Mouse (Mus musculus) midbrain, embryonic 13.5 days (tissue): ENCODE results near the gene Ctsa. TPM values are rescaled to one million over a fixed set of nuclear protein-coding genes. Genes with fewer than 3 reads are reported as not detected.

Experiments used
- ATAC-seq: fragments of 200-750 bp; cut with Nextera tagmentation; 2 replicates; pipeline ENCODE4 v1.8.0; 2017; ENCODE audit warnings: mild to moderate bottlenecking, moderate TSS enrichment, moderate library complexity
- H3K27ac ChIP-seq: fragments of 300-500 bp; sonication (generic); 2 replicates; pipeline ENCODE4 v1.5.1; 2015; ENCODE audit warnings: inconsistent platforms, mild to moderate bottlenecking, moderate library complexity
- H3K27me3 ChIP-seq: fragments of 300-500 bp; sonication (generic); 2 replicates; pipeline ENCODE4 v1.6.1; 2015; ENCODE audit warnings: mild to moderate bottlenecking, inconsistent platforms
- H3K36me3 ChIP-seq: fragments of 300-500 bp; sonication (generic); 2 replicates; pipeline ENCODE4 v1.6.1; 2015; ENCODE audit warnings: mild to moderate bottlenecking, inconsistent platforms
- H3K4me1 ChIP-seq: fragments of 300-500 bp; sonication (generic); replicated peaks from 2 replicates; pipeline ENCODE4 v1.6.1; 2015; ENCODE audit warnings: inconsistent platforms
- H3K4me2 ChIP-seq: fragments of 300-500 bp; sonication (generic); replicated peaks from 2 replicates; pipeline ENCODE4 v1.6.1; 2015; ENCODE audit warnings: moderate library complexity, mild to moderate bottlenecking, inconsistent platforms
- H3K4me3 ChIP-seq: fragments of 300-500 bp; sonication (generic); replicated peaks from 2 replicates; pipeline ENCODE4 v1.5.1; 2015; ENCODE audit warnings: mild to moderate bottlenecking, inconsistent platforms
- H3K9ac ChIP-seq: fragments of 300-500 bp; sonication (generic); replicated peaks from 2 replicates; pipeline ENCODE4 v1.6.1; 2015; ENCODE audit warnings: mild to moderate bottlenecking, inconsistent platforms
- H3K9me3 ChIP-seq: fragments of 300-500 bp; sonication (generic); 2 replicates; pipeline ENCODE4 v1.6.1; 2016; ENCODE audit warnings: mild to moderate bottlenecking, inconsistent platforms
- WGBS: fragments of 180-500 bp; shearing (Covaris S2); methylation state at CpG from one replicate; pipeline ENCODE4 v1.1.7; 2015; 5-methylcytosine and 5-hydroxymethylcytosine counted together
- polyA plus RNA-seq: library from polyadenylated mRNA; unstranded; fragments of >200 nt; fragmentation: Nextera tagmentation; extraction: Ambion mirVana; gene quantifications from 2 replicates; pipeline ENCODE4 v1.2.1, GENCODE M21; 2015

Gene Ctsa
- polyA plus RNA-seq, 1 experiment from 2014 or later: 94.2 TPM

DNA sequence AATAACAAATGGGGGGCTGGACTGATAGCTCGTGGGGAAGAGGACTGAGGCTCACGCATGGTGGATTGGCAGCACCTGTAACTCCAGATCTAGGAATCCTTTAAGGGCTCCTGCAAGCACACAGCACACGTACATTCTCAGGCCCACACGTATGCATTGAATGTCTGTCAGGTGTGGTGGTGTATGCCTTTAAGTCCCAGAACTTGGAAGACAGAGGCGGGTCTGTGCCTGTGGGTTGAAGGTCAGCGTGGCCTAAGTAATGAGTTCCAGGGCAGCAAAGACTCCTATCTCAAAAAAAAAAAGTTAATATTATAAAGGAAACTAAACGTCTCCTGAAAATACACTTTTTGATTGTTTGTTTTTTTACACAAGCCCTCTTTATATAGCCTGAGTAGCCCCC lies 26.1 kb upstream of the Ctsa start:
- peak overlapping the region; percentile 77 for H3K4me2 ChIP-seq
- no peaks in the 10 kb centered on the region for H3K27me3 ChIP-seq
- peaks cover 38% of the 10 kb centered on the region for H3K4me1 ChIP-seq
- H3K9me3 ChIP-seq: no peaks in the 10 kb centered on the region
- no peak overlapping the region for H3K27ac ChIP-seq
- ATAC-seq: no peak
- no peak overlapping the region for H3K4me3 ChIP-seq
- WGBS: 89% methylated on average over 7 of the region's 7 CpGs
- H3K36me3 ChIP-seq: peaks cover 23% of the 10 kb centered on the region
- no peak overlapping the region for H3K9ac ChIP-seq

DNA sequence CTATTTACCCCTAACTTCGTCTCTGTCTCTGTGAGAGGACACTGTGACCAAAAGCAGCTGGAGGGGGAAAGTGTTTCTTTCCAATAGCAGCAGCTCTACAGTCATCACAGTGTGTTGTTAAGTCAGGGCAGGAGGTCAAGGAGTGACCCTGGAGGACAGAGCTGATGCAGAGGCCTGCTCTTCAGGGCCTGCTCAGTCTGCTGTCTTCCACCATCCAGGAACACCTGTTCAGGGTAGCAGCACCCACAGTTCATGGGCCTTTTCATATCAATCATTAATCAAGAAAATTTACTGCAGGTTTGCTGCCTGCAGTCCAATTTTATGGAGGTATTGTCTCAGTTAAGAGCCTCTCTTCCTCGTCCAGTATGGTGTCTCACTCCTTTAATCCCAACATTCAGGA lies 19.1 kb upstream of the Ctsa start:
- H3K4me3 ChIP-seq: no peak overlapping the region
- 63% methylated on average over 2 of the region's 2 CpGs for WGBS
- H3K9ac ChIP-seq: no peak overlapping the region
- H3K9me3 ChIP-seq: no peaks in the 10 kb centered on the region
- ATAC-seq: no peak
- no peaks in the 10 kb centered on the region for H3K27me3 ChIP-seq
- peaks cover 32% of the 10 kb centered on the region for H3K36me3 ChIP-seq
- no peaks in the 10 kb centered on the region for H3K4me1 ChIP-seq
- H3K27ac ChIP-seq: no peak overlapping the region
- H3K4me2 ChIP-seq: no peak overlapping the region

DNA sequence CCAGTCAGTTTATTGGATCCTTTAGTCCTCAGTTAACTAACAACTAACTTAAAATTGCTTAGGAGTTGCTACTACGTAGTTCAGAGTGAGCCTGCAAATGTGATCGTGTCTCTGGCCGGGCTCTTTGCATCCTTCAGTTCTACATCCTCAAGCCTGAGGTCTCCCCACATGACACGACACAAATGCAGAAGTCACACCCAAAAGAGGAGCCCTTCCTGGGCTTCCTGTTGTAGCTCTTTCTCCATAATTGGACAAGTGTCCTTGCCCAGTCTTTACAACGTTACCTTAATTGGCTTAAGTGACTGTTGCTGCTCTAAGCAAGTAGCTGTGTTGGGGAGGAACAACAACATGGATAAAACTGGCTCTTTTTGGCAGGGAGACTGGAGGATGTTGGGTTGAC lies 17.3 kb upstream of the Ctsa start:
- no peak overlapping the region for H3K4me3 ChIP-seq
- peaks cover 29% of the 10 kb centered on the region for H3K36me3 ChIP-seq
- no peak for ATAC-seq
- 93% methylated on average over 5 of the region's 5 CpGs for WGBS
- no peaks in the 10 kb centered on the region for H3K27me3 ChIP-seq
- no peak overlapping the region for H3K9ac ChIP-seq
- H3K4me1 ChIP-seq: no peaks in the 10 kb centered on the region
- no peak overlapping the region for H3K4me2 ChIP-seq
- H3K9me3 ChIP-seq: no peaks in the 10 kb centered on the region
- no peak overlapping the region for H3K27ac ChIP-seq

DNA sequence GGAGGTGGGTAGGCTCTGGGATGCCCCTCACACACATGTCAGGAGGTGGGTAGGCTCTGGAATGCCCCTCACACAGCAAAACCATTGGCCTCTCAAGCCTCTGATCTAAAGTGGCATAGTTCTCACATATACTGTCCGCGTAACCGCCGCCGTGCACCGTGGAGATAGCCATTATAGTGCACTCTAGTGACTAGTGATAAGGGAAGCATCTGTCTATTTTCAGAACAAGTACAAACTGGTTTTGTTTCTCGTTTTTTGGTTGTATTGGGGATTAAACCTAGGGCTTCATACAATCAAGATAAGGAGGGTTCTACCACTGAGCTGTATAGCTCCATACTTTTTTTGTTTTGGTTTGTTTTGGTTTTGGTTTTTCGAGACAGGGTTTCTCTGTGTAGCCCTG lies 16.9 kb upstream of the Ctsa start:
- WGBS: 90% methylated on average over 8 of the region's 8 CpGs
- peaks cover 34% of the 10 kb centered on the region for H3K36me3 ChIP-seq
- no peak overlapping the region for H3K4me2 ChIP-seq
- H3K4me1 ChIP-seq: no peaks in the 10 kb centered on the region
- no peak overlapping the region for H3K4me3 ChIP-seq
- ATAC-seq: no peak
- no peaks in the 10 kb centered on the region for H3K9me3 ChIP-seq
- no peaks in the 10 kb centered on the region for H3K27me3 ChIP-seq
- H3K27ac ChIP-seq: no peak overlapping the region
- no peak overlapping the region for H3K9ac ChIP-seq

DNA sequence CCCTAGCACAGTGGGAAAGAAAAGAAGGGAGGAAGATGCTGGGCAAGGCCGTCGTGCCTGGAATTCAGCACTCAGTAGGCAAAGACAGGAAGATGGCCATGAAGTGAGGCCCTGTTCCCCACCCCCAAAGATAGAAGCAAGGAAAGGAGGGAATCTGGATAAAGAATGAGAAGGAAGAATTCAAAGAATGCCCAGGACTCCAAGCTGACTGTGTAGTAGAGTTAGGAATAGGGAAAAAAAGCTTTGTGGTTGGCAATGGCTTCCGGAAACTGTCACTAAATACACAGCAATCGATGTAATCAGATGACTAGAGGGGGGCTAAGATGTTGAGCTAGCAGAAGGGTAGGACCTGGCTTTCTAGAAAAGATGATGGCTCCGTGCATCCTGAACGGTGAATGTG lies 15.5 kb upstream of the Ctsa start:
- Histone ChIP-seq H3K36me3 (peaks cover 44% of the 10 kb centered on the region), H3K27ac (no peak overlapping the region), H3K9ac (no peak overlapping the region), H3K4me3 (no peak overlapping the region), H3K4me2 (no peak overlapping the region), H3K4me1 (peaks cover 5% of the 10 kb centered on the region), H3K27me3 (no peaks in the 10 kb centered on the region), H3K9me3 (no peaks in the 10 kb centered on the region)
- no peak for ATAC-seq
- 90% methylated on average over 6 of the region's 6 CpGs for whole genome bisulfite sequencing

DNA sequence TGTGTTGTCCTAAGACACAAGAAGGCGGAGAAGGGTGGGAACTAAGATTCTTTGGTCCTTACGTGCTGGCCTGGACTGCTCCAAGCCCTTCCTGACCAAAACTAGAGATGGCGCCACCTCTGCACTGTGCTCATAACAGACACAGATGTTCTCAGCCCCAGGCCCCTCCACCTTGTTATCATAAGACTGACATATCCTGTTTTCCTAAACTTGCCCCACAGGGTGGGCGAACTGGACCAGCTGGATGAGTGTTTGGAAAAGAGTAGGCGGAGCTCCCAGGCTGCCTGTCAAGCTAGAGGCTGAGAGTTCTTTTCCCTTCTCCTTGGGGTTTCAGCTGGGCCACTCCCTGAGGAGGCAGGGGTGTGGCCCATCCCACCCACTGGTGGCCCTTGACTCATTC lies 15.0 kb upstream of the Ctsa start:
- H3K4me1 ChIP-seq: peaks cover 8% of the 10 kb centered on the region
- peaks cover 42% of the 10 kb centered on the region for H3K36me3 ChIP-seq
- ATAC-seq: no peak
- no peak overlapping the region for H3K9ac ChIP-seq
- 86% methylated on average over 5 of the region's 5 CpGs for WGBS
- H3K27ac ChIP-seq: no peak overlapping the region
- no peaks in the 10 kb centered on the region for H3K9me3 ChIP-seq
- H3K4me3 ChIP-seq: no peak overlapping the region
- H3K27me3 ChIP-seq: no peaks in the 10 kb centered on the region
- no peak overlapping the region for H3K4me2 ChIP-seq

DNA sequence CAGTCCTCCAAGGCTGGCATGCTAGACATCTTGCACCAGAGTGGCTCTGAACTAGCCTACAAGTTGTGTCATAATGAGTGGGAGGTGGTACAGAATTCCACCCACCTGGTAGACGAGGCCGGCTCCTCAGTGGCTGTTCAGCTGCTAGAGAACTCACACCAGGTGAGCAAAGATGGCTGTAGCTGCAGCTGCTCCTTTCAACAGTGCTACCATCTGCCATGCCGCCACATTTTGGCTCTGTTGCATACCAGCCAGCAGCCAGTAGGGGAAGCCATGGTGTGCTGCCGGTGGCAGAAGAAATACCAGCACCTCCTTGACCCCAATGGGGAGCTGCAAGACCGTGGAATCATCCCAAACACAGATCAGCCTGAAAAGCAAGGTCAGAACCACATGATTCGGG lies 11.6 kb upstream of the Ctsa start:
- ATAC-seq: no peak
- Histone ChIP-seq H3K27ac (no peak overlapping the region), H3K36me3 (peaks cover 40% of the 10 kb centered on the region), H3K9ac (no peak overlapping the region), H3K27me3 (no peaks in the 10 kb centered on the region), H3K4me3 (no peak overlapping the region), H3K4me2 (no peak overlapping the region), H3K9me3 (no peaks in the 10 kb centered on the region), H3K4me1 (peaks cover 19% of the 10 kb centered on the region)
- 83% methylated on average over 6 of the region's 6 CpGs for whole genome bisulfite sequencing

DNA sequence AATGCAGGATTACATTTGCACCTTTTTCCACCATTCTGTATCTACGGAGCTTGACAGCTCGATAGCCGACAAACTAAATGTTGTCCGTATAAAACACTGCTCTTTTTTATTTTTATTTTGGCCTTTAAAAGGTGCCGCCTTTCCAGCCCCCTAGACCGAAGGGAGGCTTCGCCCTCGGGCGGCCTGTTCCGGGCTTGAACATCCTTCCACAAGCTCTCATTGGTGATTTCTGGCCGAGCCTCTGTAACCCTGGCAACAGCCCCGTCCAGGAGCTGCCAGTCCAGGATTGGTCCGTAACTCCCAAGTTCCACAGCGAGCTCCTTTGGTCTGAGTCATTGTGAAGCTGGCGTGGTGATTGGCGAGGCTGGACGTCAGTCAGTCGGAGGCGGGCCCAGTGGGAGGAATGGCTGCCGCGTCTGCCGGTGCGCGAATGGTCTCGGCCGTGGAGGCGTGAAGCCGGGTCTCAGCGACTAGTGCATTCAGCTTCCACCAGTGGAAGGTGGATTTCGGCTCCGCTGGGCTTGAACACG lies 10.0 kb upstream of the Ctsa start, which contains the start of gene Zswim1:
Zswim1 (plus strand) TSS at position 51 of the 530 bp plus-strand sequence.
- Histone ChIP-seq H3K27ac (peak within 1 kb of the TSS; percentile 93), H3K36me3 (peaks cover 56% of the 10 kb centered on the region), H3K4me3 (peak within 1 kb of the TSS; percentile 74), H3K4me1 (peaks cover 23% of the 10 kb centered on the region), H3K9ac (peak within 1 kb of the TSS; percentile 77), H3K4me2 (peak within 1 kb of the TSS; percentile 58), H3K27me3 (no peaks in the 10 kb centered on the region), H3K9me3 (no peaks in the 10 kb centered on the region)
- ATAC-seq: peak; percentile 100
- WGBS: 2% methylated on average over 32 of the region's 32 CpGs

DNA sequence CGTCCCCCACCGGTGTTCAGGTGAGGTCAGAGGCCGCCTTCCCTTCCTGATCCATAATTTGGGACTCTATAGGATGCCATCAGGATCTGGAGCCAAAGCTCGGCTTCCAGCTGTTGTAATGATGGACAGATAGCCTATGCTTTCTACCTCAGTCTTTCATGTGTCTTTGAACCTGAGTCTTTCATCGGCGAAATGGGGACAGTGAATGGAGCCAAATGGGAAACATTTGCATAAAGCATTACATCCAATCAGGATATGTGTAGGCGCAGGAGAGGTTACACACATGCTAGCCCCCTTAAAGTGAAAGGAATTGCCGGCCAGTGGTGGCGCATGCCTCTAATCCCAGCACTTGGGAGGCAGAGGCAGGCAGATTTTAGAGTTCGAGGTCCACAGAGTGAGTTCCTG lies 9.5 kb upstream of the Ctsa start:
- no peaks in the 10 kb centered on the region for H3K27me3 ChIP-seq
- 3% methylated on average over 10 of the region's 10 CpGs for WGBS
- peak overlapping the region; percentile 77 for H3K9ac ChIP-seq
- no peaks in the 10 kb centered on the region for H3K9me3 ChIP-seq
- peak overlapping the region; percentile 93 for H3K27ac ChIP-seq
- peaks cover 23% of the 10 kb centered on the region for H3K4me1 ChIP-seq
- peak overlapping the region; percentile 58 for H3K4me2 ChIP-seq
- peaks cover 61% of the 10 kb centered on the region for H3K36me3 ChIP-seq
- H3K4me3 ChIP-seq: peak overlapping the region; percentile 74
- peak; percentile 72 for ATAC-seq

DNA sequence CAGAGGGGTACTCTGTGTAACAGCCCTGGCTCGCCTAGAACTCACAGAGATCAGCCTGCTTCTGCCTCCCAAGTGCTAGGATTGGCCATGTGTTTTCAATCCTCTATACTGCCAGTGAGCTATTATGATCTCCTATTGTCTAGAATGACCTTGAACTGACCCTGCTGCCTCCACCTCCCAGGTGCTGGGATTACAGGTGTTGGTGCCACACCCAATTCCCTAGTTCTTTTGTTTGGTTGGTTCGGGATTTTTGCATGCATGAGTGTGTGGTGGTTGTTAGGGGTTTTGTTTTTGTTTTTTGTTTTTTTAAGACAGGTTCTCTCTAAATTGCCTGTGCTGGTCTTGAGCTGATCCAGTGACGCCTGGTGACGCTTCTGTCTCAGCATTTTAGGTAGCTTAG lies 8.7 kb upstream of the Ctsa start:
- H3K9ac ChIP-seq: no peak overlapping the region
- H3K27me3 ChIP-seq: no peaks in the 10 kb centered on the region
- H3K9me3 ChIP-seq: no peaks in the 10 kb centered on the region
- no peak overlapping the region for H3K27ac ChIP-seq
- ATAC-seq: no peak
- peaks cover 23% of the 10 kb centered on the region for H3K4me1 ChIP-seq
- peak overlapping the region; percentile 58 for H3K4me2 ChIP-seq
- 98% methylated on average over 4 of the region's 4 CpGs for WGBS
- H3K36me3 ChIP-seq: peaks cover 69% of the 10 kb centered on the region
- H3K4me3 ChIP-seq: peak overlapping the region; percentile 74

DNA sequence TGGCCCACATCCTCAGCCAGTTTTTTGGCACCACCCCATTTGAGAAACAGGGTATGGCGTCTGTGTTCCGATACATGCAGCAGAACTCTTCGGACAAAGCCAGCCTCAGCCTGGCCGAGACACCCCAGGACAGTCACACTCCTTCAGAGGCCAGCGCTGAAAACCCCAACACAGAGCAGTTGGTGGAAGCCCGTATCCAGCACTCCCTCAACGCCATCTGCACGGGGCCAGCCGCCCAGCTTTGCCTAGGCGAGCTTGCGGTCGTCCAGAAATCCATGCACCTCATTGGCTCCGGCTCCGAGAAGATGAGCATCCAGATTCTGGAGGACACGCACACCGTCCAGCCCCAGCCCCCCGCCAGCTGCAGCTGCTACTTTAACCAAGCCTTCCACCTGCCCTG lies 7.2 kb upstream of the Ctsa start:
- Histone ChIP-seq H3K36me3 (peaks cover 60% of the 10 kb centered on the region), H3K4me1 (peaks cover 23% of the 10 kb centered on the region), H3K9ac (no peak overlapping the region), H3K4me3 (no peak overlapping the region), H3K9me3 (no peaks in the 10 kb centered on the region), H3K27me3 (no peaks in the 10 kb centered on the region), H3K27ac (no peak overlapping the region), H3K4me2 (no peak overlapping the region)
- WGBS: 95% methylated on average over 17 of the region's 17 CpGs
- no peak for ATAC-seq

DNA sequence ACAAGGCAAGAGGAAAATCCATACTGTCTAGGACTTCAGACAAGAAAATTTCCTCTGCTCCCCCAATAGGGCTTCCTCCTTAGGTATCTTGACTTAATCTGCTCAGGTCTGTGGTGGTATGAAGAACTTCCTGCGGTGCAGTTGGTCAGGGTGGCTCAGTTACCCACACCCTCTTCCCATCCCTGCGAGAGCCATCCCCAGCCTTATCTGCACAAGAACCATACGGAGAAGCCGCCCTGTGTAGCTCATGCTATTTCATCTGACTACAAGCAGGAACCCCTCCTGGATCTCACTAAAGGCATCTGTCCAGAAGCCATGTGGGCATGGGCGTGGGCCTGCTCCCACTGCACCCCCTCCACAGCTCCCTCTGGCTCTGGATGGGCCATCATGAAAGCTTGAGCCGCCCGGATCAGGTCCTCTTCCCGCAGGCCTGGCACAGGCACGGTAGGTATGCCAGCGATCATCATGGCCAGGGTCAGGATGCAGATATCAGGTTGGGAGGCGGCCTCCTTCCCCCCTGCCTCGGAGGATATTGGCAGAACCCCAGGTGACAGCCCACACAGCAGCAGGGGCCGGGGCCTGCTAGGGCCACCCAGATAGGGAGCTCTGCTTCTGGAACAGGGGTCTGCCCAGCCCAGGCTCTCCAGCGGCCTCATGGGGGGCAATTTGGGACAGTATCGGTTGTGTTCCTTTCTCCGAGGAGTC lies 5.4 kb upstream of the Ctsa start:
- peaks cover 18% of the 10 kb centered on the region for H3K4me1 ChIP-seq
- no peak overlapping the region for H3K4me3 ChIP-seq
- no peaks in the 10 kb centered on the region for H3K27me3 ChIP-seq
- no peak overlapping the region for H3K27ac ChIP-seq
- H3K9ac ChIP-seq: 0 out of 2 replicates have a peak overlapping the region, but pooled peaks have one; percentile 16
- peaks cover 47% of the 10 kb centered on the region for H3K36me3 ChIP-seq
- WGBS: 87% methylated on average over 16 of the region's 16 CpGs
- H3K4me2 ChIP-seq: no peak overlapping the region
- no peak for ATAC-seq
- no peaks in the 10 kb centered on the region for H3K9me3 ChIP-seq

DNA sequence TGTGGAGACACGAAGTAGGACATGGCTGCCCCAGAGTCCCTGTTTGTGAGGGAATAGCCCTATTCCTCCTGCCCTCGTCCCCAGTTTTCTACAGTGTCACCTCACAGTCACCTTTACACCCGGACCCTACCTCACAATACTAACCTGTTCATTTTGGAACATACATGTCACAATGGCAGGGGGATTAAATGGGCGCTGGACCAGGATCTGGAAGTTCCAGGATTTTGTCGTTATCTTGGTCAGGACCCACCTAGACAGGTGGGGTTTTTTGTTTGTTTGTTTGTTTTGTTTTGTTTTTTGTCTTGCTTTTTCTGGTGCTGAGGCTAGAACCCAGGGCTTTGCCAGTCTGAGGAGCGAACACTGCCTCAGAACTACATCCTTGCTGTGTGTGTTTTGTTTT lies 4.2 kb upstream of the Ctsa start, which contains the start of gene Spata25:
Spata25 (minus strand) TSS at position 101 of the 400 bp plus-strand sequence.
- no peaks in the 10 kb centered on the region for H3K9me3 ChIP-seq
- H3K27ac ChIP-seq: no peak within 1 kb of the TSS
- WGBS: 90% methylated on average over 6 of the region's 6 CpGs
- H3K4me1 ChIP-seq: peaks cover 22% of the 10 kb centered on the region
- no peak for ATAC-seq
- H3K36me3 ChIP-seq: peaks cover 47% of the 10 kb centered on the region
- H3K9ac ChIP-seq: no peak within 1 kb of the TSS
- no peaks in the 10 kb centered on the region for H3K27me3 ChIP-seq
- no peak within 1 kb of the TSS for H3K4me2 ChIP-seq
- H3K4me3 ChIP-seq: no peak within 1 kb of the TSS
